Mouse (Mus musculus) left cerebral cortex, adult 8-10 months (tissue): ENCODE data around the gene Cemip2. TPM values are rescaled to one million over a fixed set of nuclear protein-coding genes. Genes with fewer than 3 reads are reported as not detected.

Source experiments
- total RNA-seq, 4 experiments: library from RNA; stranded (reverse); gene quantifications; 2 replicates each; pipeline ENCODE4 v1.2.4; 2022

Cemip2 gene
- total RNA-seq, 4 experiments from 2014 or later: 11.1 to 13.8 (median 11.5) TPM

Other genes starting within 250 kb of the Cemip2 start
- 10 to 100 TPM; 27.1 to 28.2 (median 27.8) TPM for gene 1110059E24Rik, start 125.4 kb upstream of the Cemip2 start, total RNA-seq
- 10 to 100 TPM; 35.0 to 43.3 (median 37.4) TPM for gene Abhd17b, start 125.2 kb upstream of the Cemip2 start, total RNA-seq